Mouse (Mus musculus): ENCODE measurements around the gene Utp11. TPM values are rescaled to one million over a fixed set of nuclear protein-coding genes. Genes with fewer than 3 reads are reported as not detected.
A peak's percentile ranks its signal among the peaks of the same experiment; 100 is the strongest.

Utp11 gene
- polyA plus RNA-seq, 1 experiment = 13.8 TPM

- Histone ChIP-seq H3K9me3 (no peaks in the 10 kb centered on the region), H3K4me1 (peaks cover 93% of the 10 kb centered on the region), H3K4me3 (replicated peaks) (no peak overlapping the region), H3K27me3 (replicated peaks) (no peaks in the 10 kb centered on the region), H3K36me3 (replicated peaks; ENCODE audit: low read length) (peaks cover 25% of the 10 kb centered on the region)
- TF ChIP-seq FLI1 (IDR thresholded peaks at IDR 0.05; ENCODE audit: low read length) = no peak
- no peak for TF ChIP-seq GATA1 (IDR thresholded peaks at IDR 0.05; ENCODE audit: borderline replicate concordance, low read length)
Measured at GRCm38 (mm10) chr4:124694572-124694971, 1.2 kb upstream of the Utp11 start.

GRCm38 (mm10) chr4:124692416-124692861 lies 961 bp downstream of the Utp11 start:
- Histone ChIP-seq H3K4me1 (peaks cover 85% of the 10 kb centered on the region), H3K9me3 (no peaks in the 10 kb centered on the region), H3K36me3 (replicated peaks; ENCODE audit: low read length) (peaks cover 18% of the 10 kb centered on the region), H3K4me3 (replicated peaks) (peak overlapping the region; percentile 99), H3K27me3 (replicated peaks) (no peaks in the 10 kb centered on the region)
- no peak for TF ChIP-seq GATA1 (IDR thresholded peaks at IDR 0.05; ENCODE audit: borderline replicate concordance, low read length)
- TF ChIP-seq FLI1 (IDR thresholded peaks at IDR 0.05; ENCODE audit: low read length) = no peak

- TF ChIP-seq GATA1 (IDR thresholded peaks at IDR 0.05; ENCODE audit: borderline replicate concordance, low read length) (no peak), FLI1 (IDR thresholded peaks at IDR 0.05; ENCODE audit: low read length) (no peak)
- H3K27me3 ChIP-seq (replicated peaks) = no peaks in the 10 kb centered on the region
- H3K36me3 ChIP-seq (replicated peaks; ENCODE audit: low read length) = peaks cover 27% of the 10 kb centered on the region
- H3K4me1 ChIP-seq = peaks cover 86% of the 10 kb centered on the region
- H3K9me3 ChIP-seq = no peaks in the 10 kb centered on the region
- H3K4me3 ChIP-seq (replicated peaks) = peak overlapping the region; percentile 84
Measured at GRCm38 (mm10) chr4:124691455-124691854, 1.9 kb downstream of the Utp11 start.

GRCm38 (mm10) chr4:124685897-124686402 lies 7.5 kb downstream of the Utp11 start:
- TF ChIP-seq FLI1 (IDR thresholded peaks at IDR 0.05; ENCODE audit: low read length) (no peak), GATA1 (IDR thresholded peaks at IDR 0.05; ENCODE audit: borderline replicate concordance, low read length) (no peak)
- no peaks in the 10 kb centered on the region for H3K9me3 ChIP-seq
- H3K27me3 ChIP-seq (replicated peaks) = no peaks in the 10 kb centered on the region
- H3K4me1 ChIP-seq = peaks cover 47% of the 10 kb centered on the region
- peak overlapping the region; percentile 64 for H3K4me3 ChIP-seq (replicated peaks)
- H3K36me3 ChIP-seq (replicated peaks; ENCODE audit: low read length) = peaks cover 78% of the 10 kb centered on the region

- no peak overlapping the region for H3K4me3 ChIP-seq (replicated peaks)
- no peaks in the 10 kb centered on the region for H3K9me3 ChIP-seq
- TF ChIP-seq GATA1 (IDR thresholded peaks at IDR 0.05; ENCODE audit: borderline replicate concordance, low read length) (no peak), FLI1 (IDR thresholded peaks at IDR 0.05; ENCODE audit: low read length) (no peak)
- peaks cover 42% of the 10 kb centered on the region for H3K4me1 ChIP-seq
- no peaks in the 10 kb centered on the region for H3K27me3 ChIP-seq (replicated peaks)
- H3K36me3 ChIP-seq (replicated peaks; ENCODE audit: low read length) = peaks cover 83% of the 10 kb centered on the region
Measured at GRCm38 (mm10) chr4:124685453-124685852, 7.9 kb downstream of the Utp11 start.

GRCm38 (mm10) chr4:124685004-124685403 lies 8.4 kb downstream of the Utp11 start:
- TF ChIP-seq FLI1 (IDR thresholded peaks at IDR 0.05; ENCODE audit: low read length) = no peak
- no peak for TF ChIP-seq GATA1 (IDR thresholded peaks at IDR 0.05; ENCODE audit: borderline replicate concordance, low read length)
- Histone ChIP-seq H3K9me3 (no peaks in the 10 kb centered on the region), H3K36me3 (replicated peaks; ENCODE audit: low read length) (peaks cover 87% of the 10 kb centered on the region), H3K27me3 (replicated peaks) (no peaks in the 10 kb centered on the region), H3K4me3 (replicated peaks) (no peak overlapping the region), H3K4me1 (peaks cover 37% of the 10 kb centered on the region)

- no peak for TF ChIP-seq GATA1 (IDR thresholded peaks at IDR 0.05; ENCODE audit: borderline replicate concordance, low read length)
- TF ChIP-seq FLI1 (IDR thresholded peaks at IDR 0.05; ENCODE audit: low read length) = no peak
Measured at GRCm38 (mm10) chr4:124683474-124683873, 9.9 kb downstream of the Utp11 start.

GRCm38 (mm10) chr4:124682270-124682669 lies 11.1 kb downstream of the Utp11 start:
- H3K27me3 ChIP-seq (replicated peaks) = no peaks in the 10 kb centered on the region
- no peak overlapping the region for H3K4me3 ChIP-seq (replicated peaks)
- peaks cover 18% of the 10 kb centered on the region for H3K4me1 ChIP-seq
- H3K36me3 ChIP-seq (replicated peaks; ENCODE audit: low read length) = peaks cover 96% of the 10 kb centered on the region
- H3K9me3 ChIP-seq = no peaks in the 10 kb centered on the region
- TF ChIP-seq GATA1 (IDR thresholded peaks at IDR 0.05; ENCODE audit: borderline replicate concordance, low read length) = no peak
- TF ChIP-seq FLI1 (IDR thresholded peaks at IDR 0.05; ENCODE audit: low read length) = no peak

More at GRCm38 (mm10) chr4:124683474-124683873, 9.9 kb downstream of the Utp11 start:
- H3K9me3 ChIP-seq = no peaks in the 10 kb centered on the region
- H3K4me1 ChIP-seq = peaks cover 26% of the 10 kb centered on the region
- H3K36me3 ChIP-seq (replicated peaks; ENCODE audit: low read length) = peaks cover 94% of the 10 kb centered on the region
- H3K4me3 ChIP-seq (replicated peaks) = no peak overlapping the region
- no peaks in the 10 kb centered on the region for H3K27me3 ChIP-seq (replicated peaks)

- peaks cover 31% of the 10 kb centered on the region for H3K27me3 ChIP-seq (replicated peaks)
- no peak for TF ChIP-seq FLI1 (IDR thresholded peaks at IDR 0.05; ENCODE audit: low read length)
- TF ChIP-seq GATA1 (IDR thresholded peaks at IDR 0.05; ENCODE audit: borderline replicate concordance, low read length) = no peak
- H3K9me3 ChIP-seq = no peaks in the 10 kb centered on the region
- H3K4me3 ChIP-seq (replicated peaks) = no peak overlapping the region
- H3K36me3 ChIP-seq (replicated peaks; ENCODE audit: low read length) = peaks cover 66% of the 10 kb centered on the region
- no peaks in the 10 kb centered on the region; the same call in 1 of the 2 replicates for H3K4me1 ChIP-seq
Measured at GRCm38 (mm10) chr4:124675958-124676357, 17.4 kb downstream of the Utp11 start.

- H3K36me3 ChIP-seq (replicated peaks; ENCODE audit: low read length) = peaks cover 57% of the 10 kb centered on the region
Measured at GRCm38 (mm10) chr4:124675037-124675436, 18.4 kb downstream of the Utp11 start.

More at GRCm38 (mm10) chr4:124675037-124675436, 18.4 kb downstream of the Utp11 start:
- H3K4me3 ChIP-seq (replicated peaks) = no peak overlapping the region
- no peaks in the 10 kb centered on the region; the same call in 1 of the 2 replicates for H3K4me1 ChIP-seq
- H3K9me3 ChIP-seq = no peaks in the 10 kb centered on the region
- H3K27me3 ChIP-seq (replicated peaks) = peaks cover 40% of the 10 kb centered on the region
- TF ChIP-seq FLI1 (IDR thresholded peaks at IDR 0.05; ENCODE audit: low read length) (no peak), GATA1 (IDR thresholded peaks at IDR 0.05; ENCODE audit: borderline replicate concordance, low read length) (no peak)
